Mouse (Mus musculus): ENCODE results near the gene Spn. TPM values are rescaled to one million over a fixed set of nuclear protein-coding genes. Genes with fewer than 3 reads are reported as not detected.
"Not testable (repeated sequence)": the region's sequence is repeated elsewhere in the genome, so short reads cannot be mapped to it uniquely, and the experiment has no call there.

The Spn gene
- total RNA-seq, 2 experiments from 2014 or later: 0.70 to 1.3 TPM

DNA sequence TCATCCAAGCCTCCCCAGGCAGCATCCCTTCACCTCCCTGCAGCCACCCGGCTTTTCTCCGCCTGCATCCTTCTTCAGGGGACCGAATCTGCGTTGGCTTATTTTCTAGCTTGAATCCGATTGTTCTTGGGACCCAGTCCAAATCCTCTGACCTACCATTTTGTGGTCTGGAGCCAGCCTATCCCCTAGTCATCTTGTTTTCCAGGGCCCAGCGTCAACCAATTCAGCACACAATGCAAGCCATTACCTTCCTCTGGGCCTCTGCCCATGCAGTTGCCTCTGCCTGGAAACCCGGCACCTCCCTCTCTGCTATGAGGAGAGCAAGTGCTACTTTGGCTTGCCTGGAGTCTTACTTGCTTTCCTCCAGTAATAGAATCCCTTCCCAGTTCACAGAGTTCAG lies 32.1 kb downstream of the Spn start:
- DNase-seq: no peak

DNA sequence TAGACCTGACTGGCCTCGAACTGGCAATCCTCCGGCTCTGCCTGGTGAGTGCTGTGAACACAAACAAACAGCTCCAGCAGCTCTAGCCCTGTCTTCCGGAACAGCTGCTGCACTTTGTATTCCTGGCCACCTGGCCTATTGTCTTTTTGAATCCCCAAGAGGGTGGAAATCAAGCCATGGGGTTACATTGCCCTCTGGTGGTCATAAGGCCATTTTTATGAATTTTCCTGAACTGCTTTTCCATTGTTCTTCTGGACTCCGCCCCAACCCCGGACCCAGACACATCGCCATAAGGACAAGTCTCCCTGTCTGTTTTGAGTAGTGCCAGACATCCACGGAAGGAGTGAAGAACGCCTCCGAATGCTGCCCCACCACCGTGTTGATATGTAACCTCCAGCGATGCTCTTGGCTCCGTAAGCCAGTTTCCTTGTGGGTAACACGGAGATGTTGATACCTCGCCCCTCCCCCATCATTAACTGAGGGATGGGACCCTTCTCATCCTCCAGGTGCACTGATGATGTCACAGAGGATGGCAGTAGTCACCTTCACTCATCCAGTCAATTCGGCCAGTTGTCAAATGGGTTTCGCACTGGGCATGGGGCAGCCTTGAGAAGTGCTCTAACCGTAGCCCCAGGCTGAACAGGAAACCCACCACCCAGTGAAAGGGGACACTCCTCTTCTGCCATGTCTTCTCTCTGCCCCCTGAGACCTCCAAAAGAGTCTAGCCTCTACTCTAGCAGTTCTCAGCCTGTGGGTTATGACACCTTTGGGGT lies 32.9 kb downstream of the Spn start:
- DNase-seq: peak; percentile 70 to 80

DNA sequence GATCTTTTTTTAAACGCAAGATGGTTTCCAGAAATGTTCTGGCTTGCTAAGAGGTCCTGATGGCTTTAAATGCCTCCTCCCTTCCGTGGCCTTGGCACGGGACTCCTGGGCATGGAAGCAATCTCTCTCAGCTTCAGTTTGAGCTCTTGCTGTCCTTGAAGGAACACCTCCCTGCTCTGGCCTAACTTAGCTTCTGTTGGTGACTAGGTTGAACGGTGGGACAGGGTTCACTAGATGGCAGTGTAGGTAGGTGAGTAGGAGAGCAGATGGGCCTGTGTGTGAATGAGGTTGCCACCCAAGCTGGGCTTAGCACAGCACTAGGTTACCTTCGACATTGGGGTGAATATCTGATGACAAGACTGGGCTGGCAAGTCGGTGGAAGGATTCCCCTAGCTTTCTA lies 33.7 kb downstream of the Spn start:
- DNase-seq: no peak

DNA sequence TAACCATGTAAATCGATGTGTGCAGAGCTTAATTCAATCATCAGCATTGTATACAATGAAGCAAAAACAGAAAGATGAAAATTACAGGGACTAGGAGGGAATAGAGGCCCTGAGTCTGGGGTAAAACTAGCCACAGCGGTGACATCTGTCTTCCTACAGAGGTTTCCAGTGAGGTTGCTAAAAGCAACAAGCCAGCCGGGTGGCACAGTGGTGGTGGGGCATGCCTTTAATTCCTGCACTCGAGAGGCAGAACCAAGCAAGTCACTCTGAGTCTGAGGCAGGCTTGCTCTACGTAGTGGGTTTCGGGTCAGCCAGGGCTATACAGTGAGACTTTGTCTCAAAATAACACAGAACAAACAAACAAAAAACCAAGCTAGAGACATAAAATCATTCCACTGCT lies 35.5 kb downstream of the Spn start:
- no peak for DNase-seq

DNA sequence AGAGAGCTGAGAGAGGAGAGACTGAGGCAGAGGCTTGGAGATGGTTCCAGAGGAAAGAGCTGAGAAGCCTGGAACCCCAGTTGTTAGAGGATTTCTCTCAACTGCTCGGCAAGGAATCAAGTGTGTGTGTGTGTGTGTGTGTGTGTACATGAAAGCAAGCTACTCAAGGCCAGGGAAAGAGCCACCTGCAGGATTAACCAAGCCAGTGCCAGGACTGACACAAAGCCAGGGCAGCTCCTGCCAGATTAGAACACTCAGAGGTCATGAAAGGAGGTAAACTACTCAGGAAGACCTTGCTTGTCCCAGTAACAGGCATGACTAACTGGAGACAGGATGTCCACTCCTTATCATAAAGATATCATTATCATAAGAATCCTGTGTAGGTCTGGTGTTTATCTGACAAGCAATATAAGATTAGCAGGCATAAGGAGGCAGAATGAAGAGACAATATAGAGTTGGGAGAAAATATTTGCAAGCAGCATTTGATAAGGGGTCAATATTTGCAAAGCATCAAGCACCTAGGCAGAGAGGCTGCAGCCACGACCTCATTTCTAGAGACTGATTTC lies 36.1 kb downstream of the Spn start:
- DNase-seq: peak; percentile 28 to 58

DNA sequence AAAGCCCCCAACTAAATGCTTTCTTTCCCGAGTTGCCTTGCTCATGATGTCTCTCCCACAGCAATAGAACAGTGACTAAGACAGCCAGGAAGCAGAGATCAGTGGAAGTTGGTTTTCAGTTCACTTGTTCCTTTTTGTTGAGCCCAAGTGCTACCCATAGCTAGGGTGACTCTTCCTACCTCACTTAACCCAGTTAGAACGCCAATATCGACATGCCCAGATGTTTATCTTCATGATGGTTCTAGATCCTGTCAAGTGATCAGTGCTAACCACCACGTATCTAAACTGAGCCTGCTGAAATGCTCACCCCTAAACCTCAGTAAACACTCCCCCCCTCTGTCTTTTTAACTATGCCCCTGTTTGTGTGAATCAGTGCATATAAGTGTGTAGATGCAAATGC lies 38.1 kb downstream of the Spn start:
- no peak for DNase-seq

DNA sequence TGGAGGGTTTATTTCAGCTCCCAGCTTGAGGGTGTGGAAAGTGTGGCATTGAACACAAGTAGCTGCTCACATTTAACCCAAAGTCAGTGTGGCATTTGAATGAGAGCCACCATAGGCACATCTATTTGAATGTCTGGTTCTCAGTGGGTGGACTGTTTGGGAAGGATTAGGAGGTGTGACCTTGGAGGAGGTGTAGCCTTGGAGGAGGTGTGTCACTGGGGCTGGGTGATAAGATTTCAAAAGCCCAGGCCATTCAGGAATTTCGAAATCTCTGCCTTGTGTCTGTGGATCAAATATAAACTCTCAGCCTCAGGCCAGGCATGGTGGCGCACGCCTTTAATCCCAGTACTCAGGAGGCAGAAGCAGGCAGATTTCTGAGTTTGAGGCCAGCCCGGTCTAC lies 38.7 kb downstream of the Spn start:
- DNase-seq: no peak

DNA sequence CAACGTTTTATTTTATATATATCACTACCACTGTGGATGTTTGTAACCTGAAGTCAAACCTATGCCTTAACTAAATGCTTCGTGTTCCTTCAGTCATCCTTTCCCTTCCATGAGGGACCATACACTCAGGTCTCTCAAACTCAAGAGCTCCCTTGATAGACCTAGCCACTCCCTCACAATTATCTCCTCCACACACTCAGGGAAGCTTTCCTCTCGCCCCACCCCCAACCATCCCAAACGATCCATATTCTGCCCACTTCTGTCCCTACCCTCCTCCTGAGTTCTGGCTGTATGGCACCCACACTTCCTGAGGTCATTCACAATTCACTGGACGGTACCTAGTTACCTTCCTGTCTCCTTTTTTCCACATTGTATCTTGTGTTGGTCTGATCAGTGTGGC lies 39.1 kb downstream of the Spn start:
- DNase-seq: no peak

DNA sequence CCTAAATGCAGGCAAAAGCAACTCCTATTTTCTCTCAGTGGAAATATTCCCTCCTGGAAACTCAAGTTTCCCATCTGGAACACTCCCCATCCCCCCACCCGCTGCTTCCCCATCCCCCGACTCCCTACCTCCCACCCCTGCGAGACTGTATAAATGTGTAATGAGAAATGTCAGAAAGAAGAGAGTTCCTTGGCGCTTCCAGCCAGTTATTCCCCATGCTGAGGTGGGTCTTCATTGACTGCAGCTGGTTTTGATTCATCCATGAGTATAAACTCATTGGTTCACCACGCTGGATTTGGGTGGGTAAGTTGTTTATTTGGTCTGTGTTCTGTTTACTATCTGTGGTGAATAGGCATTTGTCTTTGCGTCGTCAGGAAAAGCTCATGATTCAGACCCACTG lies 41.2 kb downstream of the Spn start:
- no peak for DNase-seq

DNA sequence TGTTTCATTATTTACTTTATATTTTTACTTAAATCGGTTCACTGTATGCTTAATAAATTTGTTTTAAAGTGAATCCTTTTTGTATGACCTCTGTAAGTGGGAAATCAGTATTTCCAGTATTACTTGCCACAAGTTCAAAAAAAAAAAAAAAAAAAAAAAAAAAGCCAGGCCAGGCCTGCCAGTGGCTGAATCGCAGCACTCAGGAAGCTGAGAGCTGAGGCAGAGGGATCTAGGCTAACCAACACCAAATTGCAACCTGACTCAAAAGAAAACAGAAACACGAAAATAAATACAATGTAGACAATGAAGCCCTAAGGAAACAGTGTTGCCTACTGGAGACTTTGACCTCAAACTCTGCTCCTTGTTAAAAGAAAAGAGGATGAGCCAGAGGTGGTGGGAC lies 43.7 kb downstream of the Spn start:
- DNase-seq: no peak

DNA sequence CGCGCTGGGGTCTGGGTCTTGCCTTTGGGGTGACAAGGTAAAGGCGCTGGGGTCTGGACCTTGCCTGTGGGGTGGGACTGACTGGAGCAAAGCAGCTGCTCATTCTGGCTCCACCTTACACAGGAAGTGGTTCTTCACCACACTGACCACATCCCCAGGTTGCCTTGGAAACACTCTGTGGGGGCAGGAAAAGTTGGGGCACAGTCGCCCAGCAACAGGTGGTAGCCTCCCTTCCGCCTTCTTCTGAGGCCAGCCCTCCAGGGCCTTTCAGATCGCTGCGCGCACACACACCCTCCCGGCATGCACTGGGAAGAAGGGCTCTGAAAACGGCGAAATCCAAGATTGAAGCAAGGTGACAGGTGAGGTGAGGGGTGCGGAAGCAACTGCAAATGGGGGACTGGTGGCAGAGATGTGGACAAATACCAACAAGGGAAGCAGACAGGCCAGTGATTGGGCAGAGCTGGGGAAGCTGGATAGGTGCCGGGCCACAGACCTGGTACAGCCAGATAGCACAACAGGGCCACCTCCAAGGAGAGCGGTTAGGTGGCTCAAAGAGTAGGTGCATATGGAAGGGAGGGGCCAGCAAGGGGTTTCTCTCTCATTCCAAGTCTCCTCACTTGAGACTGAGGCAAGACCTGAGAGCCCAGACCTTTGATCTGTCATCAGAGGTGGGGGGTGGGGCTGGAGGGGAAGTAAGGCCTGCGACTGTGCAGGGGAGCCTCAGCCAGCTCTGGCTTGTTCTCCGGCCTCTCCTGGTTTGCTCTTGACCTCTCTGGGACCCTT lies 46.3 kb downstream of the Spn start, which contains the start of gene AI467606:
Gene AI467606 (plus strand): TSS at position 246 of the 783 bp plus-strand sequence.
- DNase-seq: peak; percentile 34 to 47

DNA sequence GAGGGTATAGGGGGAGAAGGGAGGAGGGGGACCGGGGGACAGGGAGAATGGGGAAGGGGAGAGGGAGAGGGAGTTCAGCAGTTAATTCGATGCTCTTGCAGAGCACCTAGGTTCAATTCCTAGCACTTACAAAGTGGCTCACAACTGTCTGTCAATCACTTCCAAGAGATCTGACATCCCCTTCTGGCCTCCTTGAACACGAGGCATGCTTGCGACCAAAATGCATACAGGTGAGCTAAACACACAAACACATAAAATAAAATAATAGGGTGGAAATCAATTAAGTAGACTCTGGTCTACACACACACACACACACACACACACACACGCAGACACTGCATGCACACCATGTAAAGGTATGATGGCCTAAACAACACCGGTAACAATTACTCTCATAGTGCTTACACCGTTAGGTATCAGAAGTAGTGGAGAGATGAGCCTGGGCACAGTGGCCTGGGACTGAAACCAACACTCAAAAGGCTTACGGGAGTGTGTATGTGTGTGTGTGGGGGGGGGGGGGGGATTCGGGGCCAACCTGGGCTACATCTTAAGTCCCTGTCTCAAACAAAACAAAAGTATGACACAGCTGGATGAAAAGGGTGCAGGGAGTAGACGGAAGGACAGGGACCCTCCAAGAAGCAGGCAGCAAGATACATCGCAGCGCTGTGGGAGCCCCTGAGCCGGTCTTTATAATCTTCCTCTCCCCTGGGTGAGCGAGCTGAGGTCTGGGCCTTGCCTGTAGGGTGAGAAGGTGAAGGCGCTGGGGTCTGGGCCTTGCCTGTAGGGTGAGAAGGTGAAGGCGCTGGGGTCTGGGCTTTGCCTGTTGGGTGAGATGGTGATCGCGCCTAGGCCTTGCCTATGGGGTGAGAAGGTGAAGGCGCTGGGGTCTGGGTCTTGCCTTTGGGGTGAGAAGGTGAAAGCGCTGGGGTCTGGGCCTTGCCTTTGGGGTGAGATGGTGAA lies 47.2 kb downstream of the Spn start:
- DNase-seq: no peak

DNA sequence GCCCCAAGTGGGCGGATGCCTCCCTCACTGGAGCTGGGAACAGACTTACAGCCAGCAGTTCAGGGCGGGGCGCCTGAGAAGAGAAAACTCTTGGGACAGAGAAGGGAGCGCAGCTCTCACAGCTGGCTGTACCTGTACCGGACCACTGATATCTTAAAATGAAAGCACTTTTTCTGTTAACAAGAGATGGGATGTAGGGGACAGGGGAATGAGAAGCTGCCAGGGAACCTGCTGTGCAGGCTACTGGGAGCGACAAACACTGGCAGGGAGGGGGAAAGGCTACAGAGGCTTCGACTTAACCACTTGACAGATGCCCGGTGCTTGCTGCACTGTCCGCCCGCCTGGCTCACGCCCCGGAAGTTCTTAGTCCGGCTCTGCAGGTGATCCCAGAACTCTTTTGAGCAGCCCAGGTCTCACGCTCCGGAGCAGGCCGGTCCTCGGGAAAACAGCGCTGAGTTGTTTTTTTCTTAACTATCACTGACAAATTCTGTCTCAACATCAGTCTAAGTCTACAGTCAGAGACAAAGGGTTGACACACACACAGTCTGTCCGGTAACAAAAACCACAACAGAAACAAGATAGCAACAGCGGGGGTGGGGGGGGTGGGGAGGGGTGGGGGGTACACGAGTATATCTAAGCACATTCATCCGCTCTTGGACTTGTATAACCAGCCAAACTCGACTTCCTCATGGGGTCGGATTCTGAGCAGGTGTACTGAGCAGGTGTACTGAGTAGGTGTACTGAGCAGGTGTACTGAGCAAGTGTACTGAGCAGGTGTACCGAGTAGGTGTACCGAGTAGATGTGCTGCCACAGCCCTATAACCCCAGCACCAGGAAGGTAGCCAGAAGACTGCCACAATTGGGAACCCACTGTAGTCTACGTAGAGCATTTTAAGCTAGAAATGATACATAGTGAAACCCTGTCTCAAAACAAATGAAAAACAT lies 48.5 kb downstream of the Spn start:
- no peak for DNase-seq

DNA sequence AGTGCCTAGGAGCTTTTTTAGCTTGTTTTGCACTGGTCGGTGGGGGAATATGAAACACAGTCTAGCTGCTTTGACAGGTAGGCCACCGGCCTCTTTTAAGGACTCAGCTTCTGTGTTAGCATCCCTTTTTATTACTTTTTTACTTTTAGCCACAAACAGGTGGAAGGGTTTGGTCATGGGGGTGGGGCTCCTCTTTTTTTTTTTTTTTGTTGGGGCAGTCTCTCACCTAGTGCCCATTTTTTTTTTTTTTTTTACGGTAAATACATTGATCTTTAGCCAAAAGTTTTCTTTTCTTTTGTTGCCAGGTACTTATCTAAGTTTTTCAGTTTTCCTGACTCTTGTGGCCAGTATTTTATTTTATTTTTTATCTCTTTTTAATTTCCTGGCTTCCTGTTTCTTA lies 49.5 kb downstream of the Spn start:
- DNase-seq: no peak

DNA sequence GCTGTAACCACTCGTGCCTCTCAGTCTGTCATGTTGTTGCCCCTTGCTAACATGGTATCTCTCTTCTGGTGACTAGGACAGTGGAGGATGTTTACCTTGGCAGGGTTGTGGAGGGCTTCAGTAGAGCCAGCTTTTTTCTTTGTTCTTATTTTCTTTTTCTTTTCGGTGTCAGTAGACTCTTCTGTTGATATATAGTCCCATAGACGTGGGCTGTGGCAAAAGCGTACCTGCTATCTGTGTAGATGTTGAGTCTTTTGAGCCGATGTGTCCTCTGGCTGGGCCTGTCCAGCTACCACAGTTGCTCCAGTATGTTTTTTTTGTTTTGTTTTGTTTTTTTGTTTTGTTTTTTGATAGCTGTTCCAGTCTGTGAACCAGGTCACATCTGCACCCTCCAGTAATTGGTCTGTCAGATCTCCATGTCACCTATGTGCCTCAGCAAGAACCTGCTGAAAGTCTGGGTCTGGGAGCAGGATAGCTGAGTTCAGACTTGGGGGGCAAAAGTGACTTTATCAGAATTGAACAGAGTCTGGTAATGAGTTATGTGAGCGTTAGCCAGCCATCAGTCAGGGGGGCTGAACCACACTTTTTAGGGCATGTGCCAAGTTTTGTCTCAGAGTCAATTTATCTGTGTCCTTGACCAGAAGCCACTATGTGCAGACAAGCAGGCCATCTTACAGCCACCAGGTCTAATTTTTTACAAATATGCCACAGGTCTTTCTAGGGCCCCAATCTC lies 50.2 kb downstream of the Spn start, which contains the start of gene Zg16:
Gene Zg16 (minus strand): TSS at position 51 of the 733 bp plus-strand sequence.
- peak in 1 of 2 experiments; percentile 35 for DNase-seq

DNA sequence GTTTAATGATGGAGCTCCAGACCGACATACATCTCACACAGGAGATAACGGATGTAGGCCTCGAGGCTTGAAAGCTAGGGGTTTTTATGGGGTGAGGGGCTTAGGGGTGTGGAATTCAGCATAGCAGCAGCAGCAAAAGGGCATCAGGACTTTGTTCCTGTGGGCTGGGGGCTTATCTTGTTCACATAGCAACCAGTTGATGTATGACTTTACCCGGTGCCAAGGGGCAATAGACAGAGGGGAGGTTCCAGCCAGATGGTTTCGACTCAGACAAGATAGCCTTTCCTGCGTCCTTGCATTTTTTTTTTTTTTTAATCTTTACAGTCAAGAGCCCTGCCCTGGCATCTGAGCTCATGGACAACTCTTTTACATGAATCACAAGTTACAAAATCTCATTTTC lies 51.9 kb downstream of the Spn start:
- DNase-seq: not testable (repeated sequence)

DNA sequence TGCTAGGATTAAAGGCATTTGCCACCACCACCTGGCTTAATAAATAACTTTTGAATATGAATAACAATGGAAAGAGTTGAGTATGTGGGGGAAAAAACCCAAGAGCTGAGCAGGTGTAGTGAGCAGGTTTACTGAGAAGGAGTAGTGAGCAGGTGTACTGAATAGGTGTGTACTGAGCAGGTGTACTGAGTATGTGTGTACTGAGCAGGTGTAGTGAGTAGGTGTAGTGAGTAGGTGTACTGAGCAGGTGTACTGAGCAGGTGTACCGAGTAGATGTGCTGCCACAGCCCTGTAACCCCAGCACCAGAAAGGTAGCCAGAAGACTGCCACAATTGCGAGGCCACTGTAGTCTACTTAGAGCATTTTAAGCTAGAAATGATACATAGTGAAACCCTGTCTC lies 52.8 kb downstream of the Spn start:
- no peak for DNase-seq

DNA sequence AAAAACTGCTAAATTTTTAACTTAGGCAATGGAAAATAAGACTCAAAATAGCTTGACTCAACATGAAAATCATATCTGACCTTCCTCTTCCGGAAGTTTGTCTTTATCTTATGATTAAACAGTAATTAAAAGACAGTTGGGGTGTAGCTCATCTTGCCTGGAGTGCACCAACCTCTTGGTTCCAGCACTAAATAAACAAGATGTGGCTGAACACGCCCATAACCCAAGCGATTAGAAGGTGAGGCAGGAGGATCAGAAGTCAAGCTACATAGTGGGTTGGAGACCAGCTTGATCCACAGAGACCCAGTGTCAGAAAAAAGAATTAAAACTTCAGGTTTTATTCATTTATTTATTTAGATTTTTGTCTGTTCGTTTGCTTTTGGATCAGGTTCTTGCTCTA lies 53.9 kb downstream of the Spn start:
- no peak for DNase-seq

DNA sequence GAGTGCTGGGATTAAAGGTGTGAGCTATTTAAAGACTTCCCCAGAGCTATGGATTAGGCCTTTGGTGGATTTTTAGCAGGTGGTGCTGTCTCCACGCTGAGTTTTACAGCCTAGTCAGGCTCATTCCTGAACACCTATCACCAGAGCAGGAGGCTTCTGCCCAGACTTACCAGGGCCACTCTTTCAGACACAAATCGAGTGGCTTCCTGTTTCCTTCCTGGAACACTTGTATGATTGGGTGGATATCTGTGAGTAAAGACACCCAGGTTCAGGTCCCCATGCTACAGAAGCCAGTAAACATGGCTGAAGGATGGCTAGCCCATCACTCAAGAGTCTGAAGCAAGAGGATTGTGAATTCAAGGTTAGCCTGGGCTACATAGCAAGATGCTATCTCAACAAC lies 54.6 kb downstream of the Spn start:
- no peak for DNase-seq

DNA sequence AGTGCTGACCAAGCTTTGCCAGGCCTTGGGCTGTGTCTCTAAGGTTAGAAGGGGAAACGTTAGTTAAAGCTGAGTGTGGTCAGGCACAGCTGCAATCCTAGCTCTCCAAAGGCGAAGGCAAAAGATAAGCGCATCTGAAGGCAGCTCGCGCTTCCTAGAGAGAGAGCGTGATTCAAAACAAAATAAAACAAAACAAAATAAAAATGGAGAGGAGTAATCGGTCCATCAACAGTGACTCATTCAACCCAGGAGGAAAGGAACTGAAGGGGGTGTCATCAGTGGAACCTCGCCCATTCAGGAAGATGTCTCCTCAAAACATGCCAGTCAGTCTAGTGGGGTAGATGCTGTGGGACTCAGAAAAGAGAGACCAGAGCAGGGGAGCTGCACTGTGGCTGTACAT lies 55.4 kb downstream of the Spn start:
- DNase-seq: no peak

Data from adrenal gland, postnatal 36 days (tissue).